In genomic region chr11:69371601-69372000, GRCm38 (mm10) we compare ENCODE assay signal across 8 mouse cellular contexts. TPM values are rescaled to one million over a fixed set of nuclear protein-coding genes. Genes with fewer than 3 reads are reported as not detected.
DNase-seq lines count a peak whose midpoint lies in the region; ATAC-seq and TF ChIP-seq lines count a peak whose summit lies in the region.

No protein-coding gene starts in this region.

- no peak overlapping the region; the same call in 1 of the 2 replicates for H3K9ac ChIP-seq in liver, embryonic 14.5 days (replicated peaks)
- peak overlapping the region; percentile 5; the same call in 1 of the 2 replicates for H3K9ac ChIP-seq in stomach, embryonic 16.5 days (ENCODE audit: low read length)

- no peaks in the 10 kb centered on the region; the same call in 1 of the 2 replicates for H3K36me3 ChIP-seq in testis, adult 2 months (ENCODE audit: control insufficient read depth, insufficient read depth, low read length)
- H3K36me3 ChIP-seq in liver, embryonic 14.5 days (replicated peaks; ENCODE audit: control insufficient read depth, insufficient read depth, low read depth), result no peaks in the 10 kb centered on the region
- no peaks in the 10 kb centered on the region; the same call in 1 of the 2 replicates for H3K36me3 ChIP-seq in stomach, embryonic 16.5 days (ENCODE audit: control insufficient read depth, insufficient read depth, low read length)

- TF ChIP-seq POLR2A in testis, adult 2 months (IDR thresholded peaks at IDR 0.05; ENCODE audit: control insufficient read depth, low read depth, low read length), result no peak

- 70% methylated on average over 12 of the region's 12 CpGs for WGBS in liver, embryonic 14.5 days (ENCODE audit: insufficient replicate concordance)
- 52% methylated on average over 12 of the region's 12 CpGs for WGBS in stomach, embryonic 16.5 days

- no peak overlapping the region for H3K4me3 ChIP-seq in testis, adult 2 months (ENCODE audit: control insufficient read depth, low read depth, low read length)
- H3K4me3 ChIP-seq in liver, embryonic 14.5 days (ENCODE audit: insufficient read depth in 1 of 2, low read depth in 2 of 2, low read length in 2 of 2), result no peak overlapping the region
- no peak overlapping the region for H3K4me3 ChIP-seq in stomach, embryonic 16.5 days (replicated peaks; ENCODE audit: low read length)

- H3K9me3 ChIP-seq in liver, embryonic 14.5 days (ENCODE audit: control insufficient read depth, low read length), result no peaks in the 10 kb centered on the region
- H3K9me3 ChIP-seq in stomach, embryonic 16.5 days (replicated peaks; ENCODE audit: control insufficient read depth, low read length), result no peaks in the 10 kb centered on the region

- peak overlapping the region; percentile 16; the same call in 1 of the 2 replicates for H3K27ac ChIP-seq in testis, adult 2 months (ENCODE audit: control insufficient read depth, insufficient read depth, low read depth, low read length)
- H3K27ac ChIP-seq in liver, embryonic 14.5 days, result peak overlapping the region; percentile 94
- peak overlapping the region; percentile 89 for H3K27ac ChIP-seq in stomach, embryonic 16.5 days (ENCODE audit: low read length)

- peak overlapping the region; percentile 11; the same call in 1 of the 2 replicates for H3K4me2 ChIP-seq in liver, embryonic 14.5 days (ENCODE audit: low read depth)
- H3K4me2 ChIP-seq in stomach, embryonic 16.5 days (ENCODE audit: low read depth, low read length), result peak overlapping the region; percentile 40; the same call in 1 of the 2 replicates

- DNase-seq in cerebellum, adult 9-10 months, result peak; percentile 46
- no peak for DNase-seq in cerebellum, adult 9-11 months
- DNase-seq in testis, postnatal 14 days (ENCODE audit: low spot score), result no peak
- no peak for DNase-seq in liver, embryonic 14.5 days (ENCODE audit: low read depth in 3 of 3, low spot score in 3 of 3)
- no peak for DNase-seq in adrenal gland, postnatal 25 days
- no peak for DNase-seq in thymus, postnatal 36 days

- no peaks in the 10 kb centered on the region for H3K27me3 ChIP-seq in testis, adult 2 months (ENCODE audit: control insufficient read depth, insufficient read depth, low read length)
- H3K27me3 ChIP-seq in liver, embryonic 14.5 days (ENCODE audit: control insufficient read depth, insufficient read depth, low read length), result peaks cover 29% of the 10 kb centered on the region
- H3K27me3 ChIP-seq in stomach, embryonic 16.5 days (ENCODE audit: control insufficient read depth, insufficient read depth, low read length), result no peaks in the 10 kb centered on the region

- no peak for TF ChIP-seq EP300 in liver, embryonic 14.5 days (IDR thresholded peaks at IDR 0.05; ENCODE audit: low read depth)

- no peak for TF ChIP-seq CTCF in testis, adult 2 months (IDR thresholded peaks at IDR 0.05; ENCODE audit: control insufficient read depth, insufficient read depth, insufficient replicate concordance, low read depth, low read length)
- TF ChIP-seq CTCF in liver, embryonic 14.5 days (IDR thresholded peaks at IDR 0.05; ENCODE audit: low read depth), result no peak

- no peak for ATAC-seq in liver, embryonic 14.5 days (ENCODE audit: insufficient read depth)
- no peak for ATAC-seq in stomach, embryonic 16.5 days (ENCODE audit: insufficient read depth, low FRiP score)

- peaks cover 11% of the 10 kb centered on the region for H3K4me1 ChIP-seq in testis, adult 2 months (ENCODE audit: control insufficient read depth, insufficient read depth, low read length)
- H3K4me1 ChIP-seq in liver, embryonic 14.5 days (replicated peaks; ENCODE audit: control insufficient read depth in 2 of 2, insufficient read depth in 2 of 2, low read length in 1 of 2), result peaks cover 47 to 53% of the 10 kb centered on the region in 2 experiments
- H3K4me1 ChIP-seq in stomach, embryonic 16.5 days (ENCODE audit: control insufficient read depth, insufficient read depth, low read length), result peaks cover 33% of the 10 kb centered on the region

RNA-seq across cellular contexts. Expression of gene Chd3, which starts 2.4 kb away (rescaled TPM):
- 49.4 and 52.5 TPM in 2 replicates for polyA plus RNA-seq in testis, adult 2 months (2012; rRNA removed)
- 13.7 and 14.3 TPM in 2 replicates for polyA plus RNA-seq in liver, embryonic 14.5 days (2012; rRNA removed)
- 1.9 and 2.4 TPM in 2 replicates for polyA plus RNA-seq in liver, embryonic 14.5 days (2014; fragmentation: Nextera tagmentation; extraction: Ambion mirVana)
- polyA plus RNA-seq in stomach, embryonic 16.5 days (2015; fragmentation: Nextera tagmentation; extraction: Ambion mirVana), result 48.5 and 55.4 TPM in 2 replicates
- 105 and 111 TPM in 2 replicates for total RNA-seq in adrenal gland, postnatal 25 days (2021)

RNA-seq across cellular contexts. Expression of gene Naa38, which starts 23.7 kb away (rescaled TPM):
- polyA plus RNA-seq in testis, adult 2 months (2012; rRNA removed), result 325 and 343 TPM in 2 replicates
- 70.9 and 76.9 TPM in 2 replicates for polyA plus RNA-seq in liver, embryonic 14.5 days (2012; rRNA removed)
- polyA plus RNA-seq in liver, embryonic 14.5 days (2014; fragmentation: Nextera tagmentation; extraction: Ambion mirVana), result 120 and 127 TPM in 2 replicates
- polyA plus RNA-seq in stomach, embryonic 16.5 days (2015; fragmentation: Nextera tagmentation; extraction: Ambion mirVana), result 144 and 148 TPM in 2 replicates
- total RNA-seq in adrenal gland, postnatal 25 days (2021), result 127 and 149 TPM in 2 replicates

RNA-seq across cellular contexts. Expression of gene Cyb5d1, which starts 23.8 kb away (rescaled TPM):
- polyA plus RNA-seq in testis, adult 2 months (2012; rRNA removed), result 35.3 and 42.5 TPM in 2 replicates
- 4.8 and 8.3 TPM in 2 replicates for polyA plus RNA-seq in liver, embryonic 14.5 days (2012; rRNA removed)
- polyA plus RNA-seq in liver, embryonic 14.5 days (2014; fragmentation: Nextera tagmentation; extraction: Ambion mirVana), result 6.2 and 7.3 TPM in 2 replicates
- 29.4 TPM in 2 replicates for polyA plus RNA-seq in stomach, embryonic 16.5 days (2015; fragmentation: Nextera tagmentation; extraction: Ambion mirVana)
- 43.5 and 51.0 TPM in 2 replicates for total RNA-seq in adrenal gland, postnatal 25 days (2021)

RNA-seq across cellular contexts. Expression of gene Tmem88, which starts 26.4 kb away (rescaled TPM):
- 2.0 and 2.4 TPM in 2 replicates for polyA plus RNA-seq in testis, adult 2 months (2012; rRNA removed)
- polyA plus RNA-seq in liver, embryonic 14.5 days (2012; rRNA removed), result 3.7 and 5.3 TPM in 2 replicates
- 4.6 TPM in 2 replicates for polyA plus RNA-seq in liver, embryonic 14.5 days (2014; fragmentation: Nextera tagmentation; extraction: Ambion mirVana)
- polyA plus RNA-seq in stomach, embryonic 16.5 days (2015; fragmentation: Nextera tagmentation; extraction: Ambion mirVana), result 26.4 and 28.7 TPM in 2 replicates
- 13.9 and 16.9 TPM in 2 replicates for total RNA-seq in adrenal gland, postnatal 25 days (2021)

RNA-seq across cellular contexts. Expression of gene Rnf227, which starts 31.3 kb away (rescaled TPM):
- polyA plus RNA-seq in testis, adult 2 months (2012; rRNA removed), result 4.4 and 5.7 TPM in 2 replicates
- polyA plus RNA-seq in liver, embryonic 14.5 days (2012; rRNA removed), result 0.30 and 0.74 TPM in 2 replicates
- polyA plus RNA-seq in liver, embryonic 14.5 days (2014; fragmentation: Nextera tagmentation; extraction: Ambion mirVana), result 0.59 and 0.66 TPM in 2 replicates
- polyA plus RNA-seq in stomach, embryonic 16.5 days (2015; fragmentation: Nextera tagmentation; extraction: Ambion mirVana), result 11.8 TPM in 2 replicates
- total RNA-seq in adrenal gland, postnatal 25 days (2021), result 6.8 and 7.7 TPM in 2 replicates

Comparison
In these comparisons a context has a peak if more than half of its experiments do, and no peak if none do; other contexts are left out.
1. H3K27ac ChIP-seq: peak in every context shown above with its lines; median percentile 94 in liver, embryonic 14.5 days; 89 in stomach, embryonic 16.5 days; 16 in testis, adult 2 months.